Mouse (Mus musculus) embryonic facial prominence, embryonic 11.5 days (tissue): ENCODE data around the gene Galnt2. TPM values are rescaled to one million over a fixed set of nuclear protein-coding genes. Genes with fewer than 3 reads are reported as not detected.
A peak's percentile ranks its signal among the peaks of the same experiment; 100 is the strongest.

Experiments used
- ATAC-seq: fragments of 200-750 bp; cut with Nextera tagmentation; replicated peaks from 2 replicates; pipeline ENCODE4 v1.8.0; 2017; ENCODE audit warnings: low read depth; ENCODE audit not compliant: insufficient number of reproducible peaks, low FRiP score, low TSS enrichment
- DNase-seq: peaks from one replicate; pipeline ENCODE4 v3.0.0-alpha.2; 2015; ENCODE audit warnings: low spot score
- H3K27ac ChIP-seq: fragments of 300-500 bp; sonication (generic); replicated peaks from 2 replicates; pipeline ENCODE4 v1.5.1; 2014; ENCODE audit warnings: mild to moderate bottlenecking, low read depth, low read length, control low read depth
- H3K27me3 ChIP-seq: fragments of 300-500 bp; sonication (generic); 2 replicates; pipeline ENCODE4 v1.6.1; 2014; ENCODE audit warnings: mild to moderate bottlenecking, low read length, moderate library complexity, mixed read lengths; ENCODE audit not compliant: control insufficient read depth, insufficient read depth
- H3K36me3 ChIP-seq: fragments of 300-500 bp; sonication (generic); replicated peaks from 2 replicates; pipeline ENCODE4 v1.6.1; 2014; ENCODE audit warnings: low read depth, mild to moderate bottlenecking, low read length, moderate library complexity, mixed read lengths; ENCODE audit not compliant: control insufficient read depth, insufficient read depth
- H3K4me1 ChIP-seq: fragments of 300-500 bp; sonication (generic); 2 replicates; pipeline ENCODE4 v1.6.1; 2014; ENCODE audit warnings: low read length, mixed read lengths; ENCODE audit not compliant: control insufficient read depth, insufficient read depth
- H3K4me2 ChIP-seq: fragments of 300-500 bp; sonication (generic); 2 replicates; pipeline ENCODE4 v1.6.1; 2014; ENCODE audit warnings: low read depth, mild to moderate bottlenecking, control low read depth, low read length, moderate library complexity
- H3K4me3 ChIP-seq: fragments of 300-500 bp; sonication (generic); 2 replicates; pipeline ENCODE4 v1.5.1; 2014; ENCODE audit warnings: low read depth, low read length, control low read depth
- H3K9ac ChIP-seq: fragments of 300-500 bp; sonication (generic); replicated peaks from 2 replicates; pipeline ENCODE4 v1.6.1; 2014; ENCODE audit warnings: mild to moderate bottlenecking, control low read depth, low read length
- H3K9me3 ChIP-seq: fragments of 300-500 bp; sonication (generic); replicated peaks from 2 replicates; pipeline ENCODE4 v1.6.1; 2016; ENCODE audit warnings: mild to moderate bottlenecking, low read length, inconsistent platforms, mixed read lengths; ENCODE audit not compliant: control insufficient read depth
- WGBS: fragments of 180-500 bp; shearing (Covaris S2); extraction: QIAGEN DNeasy Blood & Tissue Kit; methylation state at CpG from one replicate; pipeline ENCODE4 v1.1.7; 2014; 5-methylcytosine and 5-hydroxymethylcytosine counted together
- polyA plus RNA-seq: library from polyadenylated mRNA; unstranded; fragments of >200 nt; fragmentation: Nextera tagmentation; extraction: Ambion mirVana; gene quantifications from 2 replicates; pipeline ENCODE4 v1.2.1, GENCODE M21; 2014

Gene Galnt2
- polyA plus RNA-seq, 1 experiment from 2014 or later: 54.7 TPM

- Histone ChIP-seq H3K36me3 (no peaks in the 10 kb centered on the region), H3K9me3 (no peaks in the 10 kb centered on the region), H3K27ac (no peak overlapping the region), H3K4me2 (no peak overlapping the region), H3K27me3 (no peaks in the 10 kb centered on the region), H3K9ac (no peak overlapping the region), H3K4me3 (no peak overlapping the region), H3K4me1 (no peaks in the 10 kb centered on the region)
- ATAC-seq (no peak), DNase-seq (no peak)
- 94% methylated on average over 17 of the region's 17 CpGs for WGBS
Measured at GRCm38 (mm10) chr8:124311723-124312122, 80.5 kb downstream of the Galnt2 start.

GRCm38 (mm10) chr8:124312228-124312627, 81.0 kb downstream of the Galnt2 start:
- WGBS: 91% methylated on average over 10 of the region's 10 CpGs
- H3K27ac ChIP-seq: no peak overlapping the region
- no peaks in the 10 kb centered on the region for H3K9me3 ChIP-seq
- no peak for DNase-seq
- H3K36me3 ChIP-seq: no peaks in the 10 kb centered on the region
- no peak overlapping the region for H3K9ac ChIP-seq
- H3K27me3 ChIP-seq: no peaks in the 10 kb centered on the region
- H3K4me2 ChIP-seq: no peak overlapping the region
- ATAC-seq: no peak
- H3K4me3 ChIP-seq: no peak overlapping the region
- no peaks in the 10 kb centered on the region for H3K4me1 ChIP-seq

GRCm38 (mm10) chr8:124314803-124315202, 83.6 kb downstream of the Galnt2 start:
- Histone ChIP-seq H3K36me3 (no peaks in the 10 kb centered on the region), H3K27me3 (no peaks in the 10 kb centered on the region), H3K4me2 (no peak overlapping the region), H3K9me3 (no peaks in the 10 kb centered on the region), H3K4me3 (no peak overlapping the region), H3K4me1 (no peaks in the 10 kb centered on the region), H3K27ac (no peak overlapping the region), H3K9ac (0 out of 2 replicates have a peak overlapping the region, but pooled peaks have one; percentile 3)
- ATAC-seq (peak; percentile 45), DNase-seq (peak; percentile 43)
- 48% methylated on average over 10 of the region's 10 CpGs for WGBS

GRCm38 (mm10) chr8:124316466-124317136, 85.4 kb downstream of the Galnt2 start:
- Histone ChIP-seq H3K4me1 (no peaks in the 10 kb centered on the region), H3K4me2 (no peak overlapping the region), H3K9ac (peak overlapping the region; percentile 5; the same call in 1 of the 2 replicates), H3K4me3 (no peak overlapping the region), H3K27ac (no peak overlapping the region), H3K36me3 (no peaks in the 10 kb centered on the region), H3K27me3 (no peaks in the 10 kb centered on the region), H3K9me3 (no peaks in the 10 kb centered on the region)
- no peak for ATAC-seq
- DNase-seq: no peak
- 71% methylated on average over 12 of the region's 12 CpGs for WGBS

GRCm38 (mm10) chr8:124317191-124317682, 86.0 kb downstream of the Galnt2 start:
- 62% methylated on average over 8 of the region's 8 CpGs for WGBS
- H3K4me3 ChIP-seq: no peak overlapping the region
- no peaks in the 10 kb centered on the region for H3K36me3 ChIP-seq
- H3K9ac ChIP-seq: no peak overlapping the region
- no peaks in the 10 kb centered on the region for H3K4me1 ChIP-seq
- no peaks in the 10 kb centered on the region for H3K27me3 ChIP-seq
- no peak for ATAC-seq
- H3K4me2 ChIP-seq: no peak overlapping the region
- no peak for DNase-seq
- no peak overlapping the region for H3K27ac ChIP-seq
- H3K9me3 ChIP-seq: no peaks in the 10 kb centered on the region

GRCm38 (mm10) chr8:124317821-124318220, 86.6 kb downstream of the Galnt2 start:
- Histone ChIP-seq H3K9ac (no peak overlapping the region), H3K27ac (no peak overlapping the region), H3K27me3 (no peaks in the 10 kb centered on the region), H3K4me2 (no peak overlapping the region), H3K4me1 (no peaks in the 10 kb centered on the region), H3K4me3 (no peak overlapping the region), H3K9me3 (no peaks in the 10 kb centered on the region), H3K36me3 (no peaks in the 10 kb centered on the region)
- DNase-seq: no peak
- ATAC-seq: no peak
- 86% methylated on average over 6 of the region's 6 CpGs for WGBS

GRCm38 (mm10) chr8:124318612-124319315, 87.6 kb downstream of the Galnt2 start:
- DNase-seq: no peak
- 74% methylated on average over 11 of the region's 11 CpGs for WGBS
- Histone ChIP-seq H3K9me3 (no peaks in the 10 kb centered on the region), H3K27ac (no peak overlapping the region), H3K27me3 (no peaks in the 10 kb centered on the region), H3K4me2 (no peak overlapping the region), H3K4me1 (no peaks in the 10 kb centered on the region), H3K9ac (no peak overlapping the region), H3K4me3 (no peak overlapping the region), H3K36me3 (no peaks in the 10 kb centered on the region)
- ATAC-seq: no peak

GRCm38 (mm10) chr8:124319316-124319652, 88.1 kb downstream of the Galnt2 start:
- 94% methylated on average over 4 of the region's 4 CpGs for WGBS
- no peak overlapping the region for H3K27ac ChIP-seq
- DNase-seq (no peak), ATAC-seq (no peak)
- no peaks in the 10 kb centered on the region for H3K27me3 ChIP-seq
- no peaks in the 10 kb centered on the region for H3K36me3 ChIP-seq
- H3K9me3 ChIP-seq: no peaks in the 10 kb centered on the region
- no peak overlapping the region for H3K4me3 ChIP-seq
- H3K9ac ChIP-seq: no peak overlapping the region
- H3K4me2 ChIP-seq: no peak overlapping the region
- no peaks in the 10 kb centered on the region for H3K4me1 ChIP-seq
